Mouse (Mus musculus) neural tube, embryonic 12.5 days (tissue): ENCODE data around the gene Sdr39u1. TPM values are rescaled to one million over a fixed set of nuclear protein-coding genes. Genes with fewer than 3 reads are reported as not detected.

Source experiments
- ATAC-seq: fragments of 200-750 bp; cut with Nextera tagmentation; 2 replicates; pipeline ENCODE4 v1.8.0; 2017; ENCODE audit warnings: low read depth, mild to moderate bottlenecking, moderate TSS enrichment, moderate library complexity; ENCODE audit not compliant: low FRiP score
- H3K27ac ChIP-seq: fragments of 300-500 bp; sonication (generic); 2 replicates; pipeline ENCODE4 v1.5.1; 2016
- H3K27me3 ChIP-seq: fragments of 300-500 bp; sonication (generic); replicated peaks from 2 replicates; pipeline ENCODE4 v1.6.1; 2016; ENCODE audit warnings: mild to moderate bottlenecking
- H3K36me3 ChIP-seq: fragments of 300-500 bp; sonication (generic); 2 replicates; pipeline ENCODE4 v1.6.1; 2016; ENCODE audit warnings: mild to moderate bottlenecking
- H3K4me1 ChIP-seq: fragments of 300-500 bp; sonication (generic); 2 replicates; pipeline ENCODE4 v1.6.1; 2016
- H3K4me2 ChIP-seq: fragments of 300-500 bp; sonication (generic); replicated peaks from 2 replicates; pipeline ENCODE4 v1.6.1; 2016; ENCODE audit warnings: mild to moderate bottlenecking
- H3K4me3 ChIP-seq: fragments of 300-500 bp; sonication (generic); 2 replicates; pipeline ENCODE4 v1.5.1; 2016
- H3K9ac ChIP-seq: fragments of 300-500 bp; sonication (generic); 2 replicates; pipeline ENCODE4 v1.6.1; 2016; ENCODE audit warnings: mild to moderate bottlenecking
- H3K9me3 ChIP-seq: fragments of 300-500 bp; sonication (generic); 2 replicates; pipeline ENCODE4 v1.6.1; 2016; ENCODE audit warnings: mild to moderate bottlenecking
- WGBS: fragments of 180-500 bp; shearing (Covaris S2); methylation state at CpG from one replicate; pipeline ENCODE4 v1.1.7; 2016; 5-methylcytosine and 5-hydroxymethylcytosine counted together
- polyA plus RNA-seq: library from polyadenylated mRNA; unstranded; fragments of >200 nt; fragmentation: Nextera tagmentation; extraction: Ambion mirVana; gene quantifications from 2 replicates; pipeline ENCODE4 v1.2.1, GENCODE M21; 2016

Gene Sdr39u1
- polyA plus RNA-seq, 1 experiment from 2014 or later: 66.0 TPM

GRCm38 (mm10) chr14:55880982-55881381 is 19.1 kb downstream of the Sdr39u1 start:
- ATAC-seq: no peak
- H3K4me1 ChIP-seq: peaks cover 20% of the 10 kb centered on the region
- H3K27ac ChIP-seq: no peak overlapping the region
- 87% methylated on average over 8 of the region's 8 CpGs for WGBS
- no peak overlapping the region for H3K4me2 ChIP-seq
- no peaks in the 10 kb centered on the region for H3K27me3 ChIP-seq
- H3K9me3 ChIP-seq: no peaks in the 10 kb centered on the region
- no peak overlapping the region for H3K9ac ChIP-seq
- H3K4me3 ChIP-seq: no peak overlapping the region
- H3K36me3 ChIP-seq: no peaks in the 10 kb centered on the region

- ATAC-seq: no peak
- Histone ChIP-seq H3K4me2 (no peak overlapping the region), H3K9me3 (no peaks in the 10 kb centered on the region), H3K27ac (no peak overlapping the region), H3K36me3 (no peaks in the 10 kb centered on the region), H3K4me1 (peaks cover 9% of the 10 kb centered on the region), H3K9ac (no peak overlapping the region), H3K27me3 (no peaks in the 10 kb centered on the region), H3K4me3 (no peak overlapping the region)
- 47% methylated on average over 1 of the region's 1 CpGs for WGBS
Measured at GRCm38 (mm10) chr14:55879623-55880022, 20.5 kb downstream of the Sdr39u1 start.

- Histone ChIP-seq H3K4me2 (no peak overlapping the region), H3K27ac (no peak overlapping the region), H3K4me1 (0 out of 2 replicates have a peak, but pooled peaks cover 2% of the 10 kb centered on the region), H3K9me3 (no peaks in the 10 kb centered on the region), H3K27me3 (no peaks in the 10 kb centered on the region), H3K36me3 (no peaks in the 10 kb centered on the region), H3K4me3 (no peak overlapping the region), H3K9ac (no peak overlapping the region)
- 26% methylated on average over 7 of the region's 7 CpGs for WGBS
- no peak for ATAC-seq
Measured at GRCm38 (mm10) chr14:55878316-55878940, 21.7 kb downstream of the Sdr39u1 start.

GRCm38 (mm10) chr14:55877469-55878315 is 22.4 kb downstream of the Sdr39u1 start:
- ATAC-seq: no peak
- Histone ChIP-seq H3K4me2 (peak overlapping the region; percentile 22; the same call in 1 of the 2 replicates), H3K4me1 (peaks cover 10% of the 10 kb centered on the region; the same call in 1 of the 2 replicates)

GRCm38 (mm10) chr14:55873714-55874683 is 26.1 kb downstream of the Sdr39u1 start:
- no peaks in the 10 kb centered on the region for H3K9me3 ChIP-seq
- no peak overlapping the region for H3K4me3 ChIP-seq
- H3K4me1 ChIP-seq: peaks cover 10% of the 10 kb centered on the region; the same call in 1 of the 2 replicates
- 0 out of 2 replicates have a peak overlapping the region, but pooled peaks have one; percentile 20 for H3K27ac ChIP-seq
- H3K27me3 ChIP-seq: no peaks in the 10 kb centered on the region
- H3K36me3 ChIP-seq: peaks cover 37% of the 10 kb centered on the region
- H3K4me2 ChIP-seq: peak overlapping the region; percentile 44
- WGBS: 15% methylated on average over 30 of the region's 30 CpGs
- ATAC-seq: peak; percentile 65
- no peak overlapping the region; the same call in 1 of the 2 replicates for H3K9ac ChIP-seq

More at GRCm38 (mm10) chr14:55877469-55878315, 22.4 kb downstream of the Sdr39u1 start:
- no peaks in the 10 kb centered on the region for H3K9me3 ChIP-seq
- 29% methylated on average over 14 of the region's 14 CpGs for WGBS
- peaks cover 1% of the 10 kb centered on the region; the same call in 1 of the 2 replicates for H3K36me3 ChIP-seq
- no peak overlapping the region for H3K27ac ChIP-seq
- H3K27me3 ChIP-seq: no peaks in the 10 kb centered on the region
- no peak overlapping the region for H3K9ac ChIP-seq
- no peak overlapping the region for H3K4me3 ChIP-seq

GRCm38 (mm10) chr14:55873242-55873713 is 26.8 kb downstream of the Sdr39u1 start:
- H3K4me3 ChIP-seq: no peak overlapping the region
- 88% methylated on average over 8 of the region's 8 CpGs for WGBS

GRCm38 (mm10) chr14:55872551-55872950 is 27.5 kb downstream of the Sdr39u1 start:
- no peak for ATAC-seq
- H3K27me3 ChIP-seq: no peaks in the 10 kb centered on the region
- H3K4me2 ChIP-seq: no peak overlapping the region
- no peak overlapping the region for H3K9ac ChIP-seq
- peaks cover 51% of the 10 kb centered on the region for H3K36me3 ChIP-seq
- no peak overlapping the region for H3K4me3 ChIP-seq
- WGBS: 86% methylated on average over 17 of the region's 17 CpGs
- H3K4me1 ChIP-seq: peaks cover 10% of the 10 kb centered on the region; the same call in 1 of the 2 replicates
- no peaks in the 10 kb centered on the region for H3K9me3 ChIP-seq
- no peak overlapping the region for H3K27ac ChIP-seq

More at GRCm38 (mm10) chr14:55873242-55873713, 26.8 kb downstream of the Sdr39u1 start:
- Histone ChIP-seq H3K27ac (no peak overlapping the region), H3K9me3 (no peaks in the 10 kb centered on the region), H3K27me3 (no peaks in the 10 kb centered on the region), H3K4me2 (peak overlapping the region; percentile 44), H3K36me3 (peaks cover 44% of the 10 kb centered on the region), H3K9ac (no peak overlapping the region), H3K4me1 (peaks cover 10% of the 10 kb centered on the region; the same call in 1 of the 2 replicates)
- ATAC-seq: peak; percentile 49

- ATAC-seq: no peak
- Histone ChIP-seq H3K27ac (no peak overlapping the region), H3K9me3 (no peaks in the 10 kb centered on the region), H3K36me3 (peaks cover 51% of the 10 kb centered on the region), H3K27me3 (no peaks in the 10 kb centered on the region), H3K4me1 (peaks cover 10% of the 10 kb centered on the region; the same call in 1 of the 2 replicates), H3K4me3 (no peak overlapping the region), H3K4me2 (no peak overlapping the region), H3K9ac (no peak overlapping the region)
- 93% methylated on average over 12 of the region's 12 CpGs for WGBS
Measured at GRCm38 (mm10) chr14:55872039-55872438, 28.1 kb downstream of the Sdr39u1 start.

GRCm38 (mm10) chr14:55869538-55869937 is 30.6 kb downstream of the Sdr39u1 start:
- no peak overlapping the region for H3K4me2 ChIP-seq
- H3K27ac ChIP-seq: no peak overlapping the region
- H3K9ac ChIP-seq: no peak overlapping the region
- no peaks in the 10 kb centered on the region for H3K27me3 ChIP-seq
- peaks cover 10% of the 10 kb centered on the region; the same call in 1 of the 2 replicates for H3K4me1 ChIP-seq
- H3K4me3 ChIP-seq: no peak overlapping the region
- 95% methylated on average over 6 of the region's 6 CpGs for WGBS
- no peaks in the 10 kb centered on the region for H3K9me3 ChIP-seq
- H3K36me3 ChIP-seq: peaks cover 72% of the 10 kb centered on the region
- ATAC-seq: no peak

- Histone ChIP-seq H3K36me3 (peaks cover 81% of the 10 kb centered on the region), H3K27me3 (no peaks in the 10 kb centered on the region), H3K9me3 (no peaks in the 10 kb centered on the region), H3K4me2 (no peak overlapping the region), H3K4me1 (peaks cover 8% of the 10 kb centered on the region; the same call in 1 of the 2 replicates), H3K4me3 (no peak overlapping the region), H3K27ac (no peak overlapping the region), H3K9ac (no peak overlapping the region)
- 87% methylated on average over 14 of the region's 14 CpGs for WGBS
- ATAC-seq: no peak
Measured at GRCm38 (mm10) chr14:55868230-55869026, 31.7 kb downstream of the Sdr39u1 start.

- Histone ChIP-seq H3K9ac (no peak overlapping the region), H3K27me3 (no peaks in the 10 kb centered on the region), H3K4me3 (no peak overlapping the region), H3K4me2 (no peak overlapping the region), H3K36me3 (peaks cover 73% of the 10 kb centered on the region), H3K27ac (no peak overlapping the region), H3K9me3 (no peaks in the 10 kb centered on the region), H3K4me1 (no peaks in the 10 kb centered on the region)
- WGBS: 41% methylated on average over 4 of the region's 4 CpGs
- ATAC-seq: no peak
Measured at GRCm38 (mm10) chr14:55866962-55867361, 33.1 kb downstream of the Sdr39u1 start.
